Mouse (Mus musculus): ENCODE results near the gene Clec9a. TPM values are rescaled to one million over a fixed set of nuclear protein-coding genes. Genes with fewer than 3 reads are reported as not detected.

The Clec9a gene
- polyA plus RNA-seq, 1 experiment, result 0.78 TPM

DNA sequence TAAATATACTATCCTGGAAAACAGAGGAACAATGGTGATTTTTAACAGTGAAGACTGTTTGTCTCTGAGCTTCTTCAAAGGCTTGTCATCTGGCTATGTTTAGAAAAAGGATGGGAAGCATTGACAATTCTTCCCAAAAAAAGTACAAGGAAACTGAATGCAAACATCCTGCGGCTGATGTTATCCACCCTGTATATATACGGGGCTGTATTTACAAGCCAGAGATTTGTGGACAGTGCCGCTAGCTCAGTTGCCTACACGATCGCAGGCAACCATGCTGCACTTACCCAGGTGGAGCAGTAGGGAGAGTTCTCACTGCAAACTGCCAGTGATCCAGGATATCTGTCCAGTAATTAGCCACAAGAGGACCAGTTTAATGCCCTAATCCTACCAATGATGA lies 16.6 kb downstream of the Clec9a start:
- no peak for DNase-seq (ENCODE audit: low read depth)

DNA sequence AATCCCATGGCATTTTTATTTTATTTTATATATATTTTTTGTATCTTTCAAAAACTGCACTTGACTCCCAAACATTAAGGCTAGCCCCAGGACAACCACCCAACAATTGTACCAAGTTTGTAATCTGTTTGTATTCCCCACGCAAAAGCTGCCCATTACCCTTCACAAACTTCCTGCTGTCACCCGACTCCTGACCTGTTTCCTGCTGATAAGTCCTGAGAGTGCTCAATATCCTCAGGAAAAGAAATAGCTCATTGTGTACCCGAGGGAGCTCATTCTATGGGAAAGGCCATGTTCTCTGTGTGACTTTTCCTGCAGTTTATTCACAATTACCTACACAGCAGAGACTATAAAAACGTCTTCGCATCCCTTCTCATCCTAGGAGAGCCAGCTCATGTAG lies 17.1 kb downstream of the Clec9a start:
- DNase-seq (ENCODE audit: low read depth), result no peak

DNA sequence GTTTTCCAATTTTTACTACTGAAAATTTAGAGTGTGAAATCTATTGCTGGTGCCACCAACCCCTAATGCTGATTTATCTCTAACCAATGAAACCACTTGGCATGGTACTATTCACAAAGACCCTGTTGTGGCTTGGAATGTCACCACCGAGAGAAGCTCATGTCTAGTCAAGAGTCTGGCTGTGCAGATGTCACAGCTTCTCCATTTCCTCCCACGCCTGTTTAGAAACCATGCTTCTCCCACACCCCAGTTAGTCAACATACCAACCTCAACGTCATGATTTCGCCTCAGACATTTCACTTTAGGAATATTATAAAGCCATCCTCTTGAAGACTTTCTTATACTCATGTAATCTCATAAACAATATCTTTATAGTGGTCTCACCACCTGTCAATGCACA lies 18.6 kb downstream of the Clec9a start:
- no peak for DNase-seq (ENCODE audit: low read depth)

DNA sequence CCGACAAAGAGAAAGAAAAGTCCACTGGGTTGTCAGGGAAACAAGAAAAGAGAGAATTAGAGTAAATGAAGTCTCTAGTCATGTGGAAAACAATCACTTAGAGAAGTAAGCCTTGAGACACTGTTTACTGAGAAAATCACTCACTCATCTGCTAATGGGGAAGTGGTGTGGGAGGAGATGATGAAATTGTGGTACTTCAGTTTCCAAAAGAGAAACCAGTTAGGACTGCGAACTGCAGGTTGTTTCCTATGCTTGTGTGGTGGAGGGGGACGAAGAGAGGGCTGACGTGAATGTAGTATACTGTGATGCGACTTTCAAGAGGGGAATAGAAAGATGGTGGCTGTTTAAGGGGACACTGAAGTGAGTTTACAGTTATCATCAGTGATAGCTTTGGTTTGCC lies 25.6 kb downstream of the Clec9a start:
- no peak for DNase-seq (ENCODE audit: low read depth)

DNA sequence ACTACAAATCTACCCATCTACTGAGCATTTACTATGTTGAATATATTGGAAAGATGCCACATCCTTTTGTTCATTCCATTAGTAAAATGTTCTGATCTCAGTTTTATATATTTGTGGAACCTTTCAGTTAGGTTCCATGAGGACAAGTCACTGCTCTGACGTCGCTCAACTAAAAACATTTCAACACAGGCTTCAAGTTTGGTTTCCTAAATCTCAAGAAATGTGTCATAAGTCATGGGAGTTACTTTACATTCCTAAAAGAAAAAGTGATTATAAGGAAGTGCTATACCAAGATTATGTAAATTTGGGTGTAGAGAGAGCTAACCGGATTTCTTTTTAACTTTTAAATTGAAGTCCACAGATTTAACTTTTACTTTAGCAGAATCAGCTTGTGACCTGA lies 27.4 kb downstream of the Clec9a start:
- DNase-seq (ENCODE audit: low read depth), result no peak

DNA sequence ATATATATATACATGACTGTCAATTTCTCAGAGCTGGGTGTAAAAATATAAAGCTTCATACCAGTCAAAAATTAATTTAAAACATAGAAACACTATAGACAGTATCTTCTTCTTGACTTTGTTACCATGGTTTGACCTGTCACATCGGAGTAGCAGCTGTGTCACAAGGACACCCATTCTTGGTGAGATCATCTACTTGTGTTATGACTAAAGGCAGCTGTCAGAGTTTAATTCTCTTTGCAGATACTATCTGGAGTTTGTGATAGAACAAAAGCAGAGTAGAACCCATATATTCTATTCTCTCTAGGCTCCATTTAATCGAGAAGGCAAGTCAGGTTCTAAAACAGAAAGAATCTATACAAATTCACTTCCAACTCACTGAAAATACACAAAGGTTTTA lies 29.4 kb downstream of the Clec9a start:
- no peak for DNase-seq (ENCODE audit: low read depth)

DNA sequence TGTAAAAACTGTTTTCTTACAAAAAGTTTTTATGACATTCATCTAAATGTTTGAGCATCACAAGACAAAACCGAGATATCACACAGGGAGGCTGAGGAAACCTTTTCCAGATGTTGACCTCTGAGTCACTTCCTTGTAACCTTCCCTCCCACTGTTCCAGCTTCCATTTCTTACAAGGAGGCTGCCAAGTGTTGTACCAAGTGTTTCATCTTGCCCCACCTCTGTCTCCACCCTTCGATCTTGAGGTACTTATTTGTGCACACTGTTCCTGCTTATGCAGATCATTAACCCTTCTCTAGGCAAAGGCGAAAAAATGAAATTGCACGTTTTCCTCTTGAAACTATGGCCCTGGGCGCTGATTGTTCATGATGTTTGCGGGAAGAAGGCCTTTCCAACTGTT lies 41.1 kb downstream of the Clec9a start:
- DNase-seq (ENCODE audit: low read depth), result no peak

DNA sequence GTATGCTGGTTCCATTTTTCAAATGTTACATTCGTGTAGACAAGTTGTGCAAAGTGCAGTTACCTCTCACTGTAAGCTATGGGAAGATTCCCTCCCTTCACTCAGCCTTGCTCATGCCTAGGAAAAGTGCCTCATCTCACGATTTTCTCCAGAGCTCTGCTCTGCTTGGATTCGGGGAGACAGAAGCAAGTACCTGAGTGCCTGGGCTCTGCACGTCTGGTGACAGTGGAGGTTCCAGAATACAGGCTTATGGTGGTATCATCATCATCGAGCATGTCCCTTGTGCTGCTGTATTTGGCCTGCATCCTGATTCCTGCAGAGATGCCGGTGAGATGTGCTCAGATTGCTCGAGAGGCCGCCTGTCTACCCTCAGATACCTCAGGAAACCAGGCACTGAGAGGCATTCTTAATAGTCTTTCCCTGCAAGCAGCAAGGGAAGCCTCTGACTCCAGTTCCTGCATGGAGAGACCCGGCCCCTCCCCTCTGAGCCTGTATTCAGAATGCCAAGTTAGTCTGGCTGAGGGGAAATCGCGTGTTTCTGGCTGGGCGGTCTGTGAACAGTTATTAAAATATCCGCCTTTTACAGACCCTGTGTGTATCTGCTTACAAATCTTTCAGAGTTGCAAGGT lies 42.9 kb downstream of the Clec9a start, which contains the start of gene Clec1a:
Gene Clec1a (minus strand): TSS at position 590 of the 629 bp plus-strand sequence.
- no peak for DNase-seq (ENCODE audit: low read depth)

DNA sequence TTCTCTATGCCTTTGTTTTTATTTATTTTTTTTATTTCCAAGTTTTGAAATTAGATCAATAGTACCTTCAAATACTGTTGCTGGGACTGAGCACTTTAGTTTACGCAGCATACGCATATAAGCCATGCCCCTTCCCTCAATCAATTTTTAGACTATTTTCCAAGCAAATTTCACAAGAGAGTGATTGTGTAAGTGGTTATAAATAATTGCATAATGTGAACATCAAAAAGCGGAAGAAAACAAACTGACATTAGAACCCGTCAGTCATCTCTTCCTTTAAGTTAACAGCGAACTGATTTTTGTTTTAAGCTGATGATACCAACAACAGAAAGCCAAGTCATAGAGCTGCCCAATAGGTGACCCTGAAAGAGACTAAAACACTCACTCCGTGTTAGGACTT lies 62.7 kb downstream of the Clec9a start:
- DNase-seq (ENCODE audit: low read depth), result no peak

DNA sequence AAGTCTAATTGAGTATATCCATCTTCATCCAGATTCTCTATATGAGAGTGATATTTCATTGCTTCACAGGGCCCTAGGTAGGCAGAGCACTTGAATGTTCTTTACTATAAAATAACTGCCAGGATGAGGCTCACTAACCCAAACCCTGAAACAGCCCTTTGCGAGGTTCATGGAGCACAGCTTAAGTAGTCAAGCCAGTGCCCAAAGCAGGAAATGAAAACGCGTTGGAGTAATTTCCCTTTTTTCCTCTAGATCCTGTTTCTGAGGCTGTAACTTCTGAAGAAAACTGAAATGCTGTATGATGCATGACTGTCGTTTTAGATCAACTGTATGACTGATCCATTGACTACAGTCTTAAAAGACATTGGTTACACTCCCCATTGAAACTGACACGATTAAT lies 64.0 kb downstream of the Clec9a start:
- no peak for DNase-seq (ENCODE audit: low read depth)

Other genes starting within 250 kb of the Clec9a start
- 56.0 and 78.2 TPM in 2 replicates for gene Clec2d, start 228.2 kb upstream of the Clec9a start, polyA plus RNA-seq (2012; rRNA removed)
- 0.16 and 0.47 TPM in 2 replicates for gene Cd69, start 133.4 kb upstream of the Clec9a start, polyA plus RNA-seq (2012; rRNA removed)
- gene 4922502D21Rik, start 77.1 kb upstream of the Clec9a start, polyA plus RNA-seq (2012; rRNA removed), result 1.5 and 2.9 TPM in 2 replicates
- gene Clec12a, start 66.2 kb upstream of the Clec9a start, polyA plus RNA-seq (2012; rRNA removed), result 2.1 and 2.7 TPM in 2 replicates
- gene Clec12b, start 23.0 kb upstream of the Clec9a start, polyA plus RNA-seq (2012; rRNA removed), result 0.09 and 0.20 TPM in 2 replicates
- not detected in 2 replicates for gene Clec1b, start 11.6 kb upstream of the Clec9a start, polyA plus RNA-seq (2012; rRNA removed)
- gene Clec1a, start 43.1 kb downstream of the Clec9a start, polyA plus RNA-seq (2012; rRNA removed), result 1.2 and 2.3 TPM in 2 replicates
- gene Olr1, start 98.3 kb downstream of the Clec9a start, polyA plus RNA-seq (2012; rRNA removed), result 0.15 and 0.16 TPM in 2 replicates
- gene Tmem52b, start 103.7 kb downstream of the Clec9a start, polyA plus RNA-seq (2012; rRNA removed), result 0.07 and 0.33 TPM in 2 replicates
- 103 and 116 TPM in 2 replicates for gene Gabarapl1, start 124.3 kb downstream of the Clec9a start, polyA plus RNA-seq (2012; rRNA removed)
- gene Klre1, start 169.0 kb downstream of the Clec9a start, polyA plus RNA-seq (2012; rRNA removed), result 0.18 and 0.20 TPM in 2 replicates
- gene Klrd1, start 182.9 kb downstream of the Clec9a start, polyA plus RNA-seq (2012; rRNA removed), result 0.16 and 0.37 TPM in 2 replicates
- gene Klrk1, start 215.0 kb downstream of the Clec9a start, polyA plus RNA-seq (2012; rRNA removed), result 0.47 and 0.58 TPM in 2 replicates
- gene Klrc3, start 234.5 kb downstream of the Clec9a start, polyA plus RNA-seq (2012; rRNA removed), result 0.34 TPM in 1 of 2 replicates, not detected in the other

Data from gonadal fat pad, adult 2 months (tissue).